ENCODE assay signal across 8 mouse cellular contexts in the genomic region with DNA sequence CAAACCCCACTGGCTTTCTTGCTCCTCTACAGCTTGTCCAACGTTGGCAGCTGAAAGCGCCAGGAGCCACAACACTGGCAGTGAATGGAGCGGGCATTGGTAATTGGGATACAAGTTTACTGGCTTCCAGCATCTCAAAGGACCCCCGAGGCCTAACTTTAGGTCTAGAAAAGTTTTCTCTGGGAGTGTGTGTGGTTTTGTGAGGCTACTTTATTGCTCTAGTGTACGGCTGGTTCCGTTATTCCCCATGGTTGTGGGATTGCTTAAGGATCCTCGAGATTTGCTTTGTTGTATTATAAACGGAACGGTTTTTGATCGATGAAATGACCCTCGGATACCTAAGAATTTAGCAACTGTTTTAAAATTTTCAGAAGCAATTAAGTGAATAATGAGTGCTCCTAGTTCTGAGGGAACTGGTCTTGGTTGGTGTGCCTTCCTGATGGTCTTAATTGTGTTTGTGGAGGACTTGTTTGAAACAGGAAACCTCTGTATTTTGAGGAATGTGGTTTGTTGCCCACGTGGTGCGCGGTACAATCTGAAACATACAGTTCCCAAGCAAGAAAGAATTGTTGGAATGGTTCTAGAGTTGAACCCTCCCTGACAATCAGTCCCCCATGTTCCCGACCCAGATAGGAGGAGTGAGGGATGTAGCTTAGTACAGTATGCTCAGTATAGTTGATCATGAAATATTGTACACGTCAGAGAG. TPM values are rescaled to one million over a fixed set of nuclear protein-coding genes. Genes with fewer than 3 reads are reported as not detected.
DNase-seq lines count a peak whose midpoint lies in the region; ATAC-seq and TF ChIP-seq lines count a peak whose summit lies in the region.

No protein-coding gene starts in this region.

- TF ChIP-seq POLR2A in ES-Bruce4 (IDR thresholded peaks at IDR 0.05; ENCODE audit: insufficient read depth, low read length): no peak

- H3K27ac ChIP-seq in ES-Bruce4 (ENCODE audit: insufficient read depth, low read length): no peak overlapping the region
- peak overlapping the region; percentile 82; the same call in 1 of the 2 replicates for H3K27ac ChIP-seq in forebrain, embryonic 13.5 days
- H3K27ac ChIP-seq in limb, embryonic 11.5 days (replicated peaks; ENCODE audit: low read depth, low read length): peak overlapping the region; percentile 90
- peak overlapping the region; percentile 83 for H3K27ac ChIP-seq in midbrain, embryonic 16.5 days (ENCODE audit: low read length)

- peak overlapping the region; percentile 70 for H3K4me2 ChIP-seq in forebrain, embryonic 13.5 days
- peak overlapping the region; percentile 68 for H3K4me2 ChIP-seq in limb, embryonic 11.5 days (ENCODE audit: low read depth, severe bottlenecking)
- H3K4me2 ChIP-seq in midbrain, embryonic 16.5 days (ENCODE audit: low read length): peak overlapping the region; percentile 75

- ATAC-seq in erythroblast, adult 5-6 weeks (replicated peaks; ENCODE audit: low FRiP score, poor library complexity, severe bottlenecking): no peak
- peak; percentile 57; the same call in 1 of the 2 replicates for ATAC-seq in forebrain, embryonic 13.5 days
- ATAC-seq in limb, embryonic 11.5 days (ENCODE audit: insufficient number of reproducible peaks, low FRiP score, low TSS enrichment, low read depth): no peak; the same call in 1 of the 2 replicates
- no peak for ATAC-seq in midbrain, embryonic 16.5 days

- peak overlapping the region; percentile 86 for H3K4me3 ChIP-seq in erythroblast, embryonic 14.5 days (replicated peaks)
- peak overlapping the region; percentile 94 for H3K4me3 ChIP-seq in ES-Bruce4 (ENCODE audit: low read depth, low read length)
- peak overlapping the region; percentile 86 for H3K4me3 ChIP-seq in forebrain, embryonic 13.5 days
- peak overlapping the region; percentile 83 for H3K4me3 ChIP-seq in limb, embryonic 11.5 days (ENCODE audit: low read depth, low read length)
- peak overlapping the region; percentile 67 for H3K4me3 ChIP-seq in midbrain, embryonic 16.5 days (ENCODE audit: low read depth, low read length)

- WGBS in forebrain, embryonic 13.5 days: 46% methylated on average over 16 of the region's 16 CpGs
- WGBS in limb, embryonic 11.5 days: 32% methylated on average over 16 of the region's 16 CpGs
- 52% methylated on average over 16 of the region's 16 CpGs for WGBS in midbrain, embryonic 16.5 days

- peaks cover 15% of the 10 kb centered on the region for H3K4me1 ChIP-seq in erythroblast, embryonic 14.5 days (ENCODE audit: control insufficient read depth)
- H3K4me1 ChIP-seq in ES-Bruce4 (ENCODE audit: control insufficient read depth, insufficient read depth, low read length): no peaks in the 10 kb centered on the region
- peaks cover 25% of the 10 kb centered on the region for H3K4me1 ChIP-seq in forebrain, embryonic 13.5 days
- H3K4me1 ChIP-seq in limb, embryonic 11.5 days (ENCODE audit: control insufficient read depth, insufficient read depth, low read length): no peaks in the 10 kb centered on the region
- peaks cover 12% of the 10 kb centered on the region for H3K4me1 ChIP-seq in midbrain, embryonic 16.5 days (ENCODE audit: control insufficient read depth, insufficient read depth, low read length)

- DNase-seq in limb, embryonic 11.5 days (ENCODE audit: low spot score): peak; percentile 55
- DNase-seq in frontal cortex, postnatal 36 days (ENCODE audit: low spot score in 2 of 2): no peak
- no peak for DNase-seq in adrenal gland, adult 2 months

- peak overlapping the region; percentile 86 for H3K9ac ChIP-seq in ES-Bruce4 (ENCODE audit: low read depth, poor library complexity, severe bottlenecking)
- H3K9ac ChIP-seq in forebrain, embryonic 13.5 days: peak overlapping the region; percentile 94
- peak overlapping the region; percentile 96 for H3K9ac ChIP-seq in limb, embryonic 11.5 days (ENCODE audit: low read length)
- H3K9ac ChIP-seq in midbrain, embryonic 16.5 days (ENCODE audit: low read depth, low read length): peak overlapping the region; percentile 83

- peaks cover 9% of the 10 kb centered on the region for H3K36me3 ChIP-seq in erythroblast, embryonic 14.5 days (ENCODE audit: control insufficient read depth)
- no peaks in the 10 kb centered on the region for H3K36me3 ChIP-seq in ES-Bruce4 (ENCODE audit: control insufficient read depth, insufficient read depth, low read length, poor library complexity, severe bottlenecking)
- peaks cover 15% of the 10 kb centered on the region for H3K36me3 ChIP-seq in forebrain, embryonic 13.5 days (ENCODE audit: poor library complexity, severe bottlenecking)
- H3K36me3 ChIP-seq in limb, embryonic 11.5 days (ENCODE audit: control insufficient read depth, insufficient read depth, low read length): peaks cover 10% of the 10 kb centered on the region; the same call in 1 of the 2 replicates
- peaks cover 9% of the 10 kb centered on the region for H3K36me3 ChIP-seq in midbrain, embryonic 16.5 days (ENCODE audit: control insufficient read depth, insufficient read depth, low read length)

- no peaks in the 10 kb centered on the region for H3K9me3 ChIP-seq in erythroblast, embryonic 14.5 days (ENCODE audit: control insufficient read depth, low read length)
- H3K9me3 ChIP-seq in ES-Bruce4 (replicated peaks; ENCODE audit: control insufficient read depth, insufficient read depth, low read length, poor library complexity, severe bottlenecking): no peaks in the 10 kb centered on the region; the same call in none of the 2 replicates
- no peaks in the 10 kb centered on the region for H3K9me3 ChIP-seq in forebrain, embryonic 13.5 days (replicated peaks)
- H3K9me3 ChIP-seq in limb, embryonic 11.5 days (ENCODE audit: control insufficient read depth, low read length): no peaks in the 10 kb centered on the region
- no peaks in the 10 kb centered on the region for H3K9me3 ChIP-seq in midbrain, embryonic 16.5 days (replicated peaks; ENCODE audit: control insufficient read depth, low read length, poor library complexity, severe bottlenecking)

- TF ChIP-seq CTCF in ES-Bruce4 (IDR thresholded peaks at IDR 0.05; ENCODE audit: low read depth, low read length): no peak

- no peak for TF ChIP-seq EP300 in ES-Bruce4 (IDR thresholded peaks at IDR 0.05; ENCODE audit: insufficient read depth, low read depth, low read length)

- no peaks in the 10 kb centered on the region for H3K27me3 ChIP-seq in erythroblast, embryonic 14.5 days (ENCODE audit: control insufficient read depth)
- no peaks in the 10 kb centered on the region for H3K27me3 ChIP-seq in ES-Bruce4 (ENCODE audit: control insufficient read depth, insufficient read depth, low read length, poor library complexity, severe bottlenecking)
- H3K27me3 ChIP-seq in forebrain, embryonic 13.5 days: no peaks in the 10 kb centered on the region
- H3K27me3 ChIP-seq in limb, embryonic 11.5 days (ENCODE audit: control insufficient read depth, insufficient read depth, low read length): no peaks in the 10 kb centered on the region
- no peaks in the 10 kb centered on the region for H3K27me3 ChIP-seq in midbrain, embryonic 16.5 days (ENCODE audit: control insufficient read depth, insufficient read depth, low read depth, low read length)

RNA-seq across cellular contexts. Expression of a gene that starts 1.0 kb away (rescaled TPM):
- polyA plus RNA-seq in erythroblast, embryonic 14.5 days (2012): 0.08 and 0.25 TPM in 2 replicates
- total RNA-seq in erythroblast, adult 5-6 weeks (2015; ENCODE audit: low replicate concordance): 3.1 and 3.7 TPM in 2 replicates
- total RNA-seq in erythroblast, adult 5-6 weeks (2017; ENCODE audit: low replicate concordance): 2.2 and 6.2 TPM in 2 replicates
- polyA plus RNA-seq in ES-Bruce4 (2011; ENCODE audit: insufficient read depth, insufficient read length, low read depth, missing spikeins): 44.6 and 51.2 TPM in 2 replicates
- polyA plus RNA-seq in forebrain, embryonic 13.5 days (2015; fragmentation: Nextera tagmentation; extraction: Ambion mirVana): 26.6 and 28.2 TPM in 2 replicates
- polyA plus RNA-seq in limb, embryonic 11.5 days (2014; fragmentation: Nextera tagmentation; extraction: Ambion mirVana): 86.9 and 93.4 TPM in 2 replicates
- polyA plus RNA-seq in midbrain, embryonic 16.5 days (2015; fragmentation: Nextera tagmentation; extraction: Ambion mirVana): 13.3 and 14.6 TPM in 2 replicates
- total RNA-seq in adrenal gland, adult 2 months (2021): 10 to 100 TPM; 52.2 to 60.9 TPM
- 13.2 and 15.2 TPM in 2 replicates for polyA plus RNA-seq in adrenal gland, adult 2 months (2012; rRNA removed)

RNA-seq across cellular contexts. Expression of a gene that starts 24.3 kb away (rescaled TPM):
- polyA plus RNA-seq in erythroblast, embryonic 14.5 days (2012): not detected in 2 replicates
- total RNA-seq in erythroblast, adult 5-6 weeks (2015; ENCODE audit: low replicate concordance): not detected in 2 replicates
- total RNA-seq in erythroblast, adult 5-6 weeks (2017; ENCODE audit: low replicate concordance): not detected in 2 replicates
- polyA plus RNA-seq in ES-Bruce4 (2011; ENCODE audit: insufficient read depth, insufficient read length, low read depth, missing spikeins): 0.23 and 0.27 TPM in 2 replicates
- 0.06 and 0.26 TPM in 2 replicates for polyA plus RNA-seq in forebrain, embryonic 13.5 days (2015; fragmentation: Nextera tagmentation; extraction: Ambion mirVana)
- polyA plus RNA-seq in limb, embryonic 11.5 days (2014; fragmentation: Nextera tagmentation; extraction: Ambion mirVana): 0.08 and 0.09 TPM in 2 replicates
- polyA plus RNA-seq in midbrain, embryonic 16.5 days (2015; fragmentation: Nextera tagmentation; extraction: Ambion mirVana): 0.10 TPM in 1 of 2 replicates, not detected in the other
- under 1 TPM in 1 of 2 experiments, not detected in 1; 0.26 TPM for total RNA-seq in adrenal gland, adult 2 months (2021)
- not detected in 2 replicates for polyA plus RNA-seq in adrenal gland, adult 2 months (2012; rRNA removed)

RNA-seq across cellular contexts. Expression of a gene that starts 57.6 kb away (rescaled TPM):
- polyA plus RNA-seq in erythroblast, embryonic 14.5 days (2012): not detected in 2 replicates
- total RNA-seq in erythroblast, adult 5-6 weeks (2015; ENCODE audit: low replicate concordance): not detected in 2 replicates
- not detected in 2 replicates for total RNA-seq in erythroblast, adult 5-6 weeks (2017; ENCODE audit: low replicate concordance)
- 1.7 and 3.6 TPM in 2 replicates for polyA plus RNA-seq in ES-Bruce4 (2011; ENCODE audit: insufficient read depth, insufficient read length, low read depth, missing spikeins)
- 2.7 and 4.9 TPM in 2 replicates for polyA plus RNA-seq in forebrain, embryonic 13.5 days (2015; fragmentation: Nextera tagmentation; extraction: Ambion mirVana)
- polyA plus RNA-seq in limb, embryonic 11.5 days (2014; fragmentation: Nextera tagmentation; extraction: Ambion mirVana): 2.0 and 2.7 TPM in 2 replicates
- 1.8 and 2.2 TPM in 2 replicates for polyA plus RNA-seq in midbrain, embryonic 16.5 days (2015; fragmentation: Nextera tagmentation; extraction: Ambion mirVana)
- total RNA-seq in adrenal gland, adult 2 months (2021): under 1 TPM in 1 of 2 experiments, not detected in 1; 0.35 TPM
- polyA plus RNA-seq in adrenal gland, adult 2 months (2012; rRNA removed): 0.60 TPM in 1 of 2 replicates, not detected in the other

Comparison
In these comparisons a context has a peak if more than half of its experiments do, and no peak if none do; other contexts are left out.
1. RNA of a gene that starts 1.0 kb away (polyA plus RNA-seq): 86.9 to 93.4 TPM in limb, embryonic 11.5 days, 44.6 to 51.2 TPM in ES-Bruce4, 26.6 to 28.2 TPM in forebrain, embryonic 13.5 days, 13.2 to 15.2 TPM in adrenal gland, adult 2 months and 13.3 to 14.6 TPM in midbrain, embryonic 16.5 days; 0.08 to 0.25 TPM in erythroblast, embryonic 14.5 days; every median in the first group is over 10 times any median in the second.
2. Peak in every context shown above with its lines, with median percentiles within 50 percentile points of each other: H3K4me3 ChIP-seq, H3K9ac ChIP-seq and H3K4me2 ChIP-seq.